Mouse (Mus musculus) adrenal gland, postnatal 14 days (tissue): ENCODE data around the gene U2af1l4. TPM values are rescaled to one million over a fixed set of nuclear protein-coding genes. Genes with fewer than 3 reads are reported as not detected.

Source experiments
- DNase-seq: peaks from one replicate; pipeline ENCODE4 v3.0.0; 2021; ENCODE audit warnings: mixed read lengths
- total RNA-seq: library from RNA; stranded (reverse); gene quantifications from 2 replicates; pipeline ENCODE4 v1.2.3, GENCODE M21; 2021

U2af1l4 gene
- total RNA-seq, 1 experiment from 2014 or later: 60.3 TPM

DNA sequence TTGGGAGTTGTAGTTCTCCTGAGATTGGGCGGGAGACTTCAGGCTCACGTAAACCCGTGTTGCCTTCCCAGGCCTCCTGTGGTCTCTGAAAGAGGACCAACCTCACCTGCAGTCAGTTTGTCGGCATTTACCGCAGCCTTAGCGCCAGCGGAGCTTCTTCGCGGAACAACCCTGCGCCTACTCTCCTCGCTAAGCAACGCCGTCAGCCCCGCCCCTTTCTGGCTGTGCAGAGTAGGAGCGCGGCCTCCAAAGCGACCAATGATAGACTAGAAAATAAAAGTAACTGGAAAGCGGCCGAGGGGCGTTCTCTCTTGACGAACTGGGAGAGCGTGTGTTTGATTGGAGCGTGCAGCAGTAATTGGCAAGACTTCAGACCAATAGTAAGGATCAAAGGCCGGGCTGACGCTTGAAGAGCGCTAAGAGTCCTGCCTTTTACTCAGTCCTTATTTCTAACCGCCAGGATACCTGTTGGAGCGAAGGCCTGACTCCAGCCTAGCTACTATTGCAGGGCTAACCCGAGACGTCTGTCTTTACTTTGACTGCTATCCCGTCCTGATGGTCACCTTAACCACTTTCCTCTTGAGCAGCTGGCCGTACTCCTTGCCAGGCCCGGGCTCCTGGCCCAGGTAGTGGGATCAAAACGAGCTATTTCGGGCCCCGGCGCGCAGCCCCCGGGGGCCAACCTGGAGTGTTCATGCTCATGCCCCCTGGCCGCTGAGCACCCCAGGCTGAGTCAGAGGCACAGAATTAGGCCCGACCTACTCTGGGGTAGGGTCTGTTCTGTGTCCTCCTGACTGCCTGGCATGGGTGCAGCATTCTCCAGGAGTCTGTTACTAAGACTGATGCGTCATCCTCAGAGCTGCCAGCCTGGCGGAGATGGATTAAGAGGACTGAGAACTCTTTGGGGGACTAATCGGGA, 10.7 kb upstream of the U2af1l4 start, which contains the start of the genes Hspb6 and Proser3:
Hspb6 (plus strand) TSS at position 77 of the 919 bp plus-strand sequence.
Proser3 (minus strand) TSS at position 198 of the 919 bp plus-strand sequence.
- DNase-seq: peak; percentile 98

DNA sequence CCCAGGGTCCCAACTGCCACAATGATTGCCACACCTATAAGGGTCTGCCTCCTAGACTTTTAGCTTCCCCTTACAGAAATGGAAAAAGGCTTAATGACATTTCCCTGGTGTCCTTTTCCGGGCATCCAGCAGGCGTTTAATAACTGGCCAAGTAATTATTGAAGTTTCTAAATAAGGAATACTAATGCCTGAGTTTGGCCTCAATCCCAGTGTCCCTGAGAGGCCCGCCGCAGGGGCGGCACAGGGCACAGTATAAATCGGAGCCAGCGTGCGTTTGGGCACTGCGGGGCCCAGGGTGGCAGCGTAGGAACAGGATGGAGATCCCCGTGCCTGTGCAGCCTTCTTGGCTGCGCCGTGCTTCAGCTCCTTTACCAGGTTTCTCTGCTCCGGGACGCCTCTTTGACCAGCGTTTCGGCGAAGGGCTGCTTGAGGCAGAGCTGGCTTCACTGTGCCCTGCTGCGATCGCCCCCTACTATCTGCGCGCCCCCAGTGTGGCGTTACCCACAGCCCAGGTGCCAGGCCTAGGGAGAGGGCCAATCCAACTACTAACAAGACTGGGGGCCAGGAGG, 10.0 kb upstream of the U2af1l4 start:
- peak; percentile 84 for DNase-seq

DNA sequence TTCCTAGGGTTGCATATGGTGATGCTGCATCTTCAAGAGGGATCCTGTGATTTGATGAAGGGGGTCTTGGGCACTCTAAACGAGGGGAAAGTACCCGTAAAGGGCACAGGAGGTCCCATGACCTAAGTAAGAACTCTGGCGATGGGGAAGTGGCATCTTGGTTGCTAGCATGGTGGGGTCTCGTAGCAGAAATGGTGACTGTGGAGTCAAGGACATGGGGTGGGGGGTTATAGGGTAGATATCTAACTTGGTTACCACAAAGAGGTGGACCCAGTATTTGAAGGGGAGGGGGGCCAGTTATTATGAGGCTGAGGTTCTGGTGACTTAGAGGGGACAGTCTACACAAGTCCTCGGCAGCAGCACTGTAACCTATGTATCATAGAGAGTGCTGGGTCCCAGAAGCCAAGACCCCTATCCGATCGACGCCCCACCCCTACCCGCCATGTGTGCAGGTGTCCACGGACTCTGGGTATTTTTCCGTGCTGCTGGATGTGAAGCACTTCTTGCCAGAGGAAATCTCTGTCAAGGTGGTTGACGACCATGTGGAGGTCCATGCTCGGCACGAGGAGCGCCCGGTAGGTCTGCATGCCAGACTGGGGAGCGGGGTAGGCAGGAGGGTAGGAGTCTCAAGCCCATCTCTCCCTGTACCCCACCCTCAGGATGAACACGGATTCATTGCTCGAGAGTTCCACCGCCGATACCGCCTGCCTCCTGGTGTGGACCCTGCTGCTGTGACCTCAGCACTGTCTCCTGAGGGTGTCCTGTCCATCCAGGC, 9.1 kb upstream of the U2af1l4 start:
- DNase-seq: no peak

DNA sequence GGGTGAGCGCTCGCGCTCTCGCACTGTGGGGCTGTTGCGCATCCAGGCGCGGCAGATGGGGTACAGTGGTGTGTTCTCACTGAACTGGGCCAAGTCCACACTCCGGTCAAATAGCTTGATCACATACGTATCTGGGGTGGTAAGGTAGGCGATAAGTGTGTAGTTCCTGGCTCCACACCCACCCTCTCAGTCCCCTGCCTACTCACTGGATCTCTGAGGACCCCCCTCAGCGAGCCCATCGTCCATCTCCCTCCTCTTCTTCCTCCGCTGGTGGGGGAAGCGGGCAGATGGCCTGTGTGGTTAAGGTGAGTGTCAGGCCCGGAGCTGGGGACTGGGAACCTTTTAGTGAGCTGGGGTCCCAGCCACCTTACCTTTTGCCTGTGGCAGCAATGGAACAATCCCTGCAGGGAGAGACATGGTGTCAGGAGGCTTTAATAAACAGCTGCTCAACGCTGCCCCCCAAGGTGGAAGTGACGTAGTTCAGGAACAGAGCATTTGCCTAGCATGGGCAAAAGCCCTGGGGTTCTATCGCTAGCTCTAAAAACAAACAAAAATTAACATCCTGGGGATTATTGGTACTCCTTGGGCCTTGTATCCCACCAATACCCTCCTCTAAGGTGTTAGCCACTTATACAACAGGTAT, 6.1 kb upstream of the U2af1l4 start:
- peak; percentile 39 for DNase-seq

DNA sequence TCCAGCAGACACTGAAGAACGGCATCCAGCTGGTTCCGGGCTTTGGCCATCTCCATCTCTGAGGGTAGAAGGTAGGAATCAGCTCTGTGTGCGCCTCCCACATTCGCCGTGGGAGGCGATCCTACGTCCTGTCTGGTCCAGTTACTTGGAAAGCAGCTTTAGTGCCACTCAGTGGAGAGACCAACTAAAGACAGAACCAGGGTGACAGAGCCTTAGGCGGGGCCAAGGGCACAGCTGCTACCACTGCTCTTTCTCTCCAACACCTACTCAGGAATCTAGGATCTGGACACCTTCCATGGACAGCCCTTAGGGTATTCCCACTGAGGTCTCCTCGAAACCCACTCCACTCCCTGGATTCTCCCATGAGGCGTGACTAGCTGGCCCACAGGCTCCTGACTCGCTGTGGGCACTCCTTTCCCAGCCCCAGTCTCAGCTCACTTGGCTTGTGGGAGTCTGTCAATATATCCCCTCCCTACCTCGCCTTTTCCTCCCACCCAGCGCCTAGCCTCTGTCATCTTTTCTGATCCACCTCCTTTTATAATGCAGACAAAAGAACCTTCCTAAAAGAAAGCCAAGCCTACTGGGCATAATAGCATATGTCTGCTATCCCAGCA, 5.1 kb upstream of the U2af1l4 start:
- peak; percentile 43 for DNase-seq

DNA sequence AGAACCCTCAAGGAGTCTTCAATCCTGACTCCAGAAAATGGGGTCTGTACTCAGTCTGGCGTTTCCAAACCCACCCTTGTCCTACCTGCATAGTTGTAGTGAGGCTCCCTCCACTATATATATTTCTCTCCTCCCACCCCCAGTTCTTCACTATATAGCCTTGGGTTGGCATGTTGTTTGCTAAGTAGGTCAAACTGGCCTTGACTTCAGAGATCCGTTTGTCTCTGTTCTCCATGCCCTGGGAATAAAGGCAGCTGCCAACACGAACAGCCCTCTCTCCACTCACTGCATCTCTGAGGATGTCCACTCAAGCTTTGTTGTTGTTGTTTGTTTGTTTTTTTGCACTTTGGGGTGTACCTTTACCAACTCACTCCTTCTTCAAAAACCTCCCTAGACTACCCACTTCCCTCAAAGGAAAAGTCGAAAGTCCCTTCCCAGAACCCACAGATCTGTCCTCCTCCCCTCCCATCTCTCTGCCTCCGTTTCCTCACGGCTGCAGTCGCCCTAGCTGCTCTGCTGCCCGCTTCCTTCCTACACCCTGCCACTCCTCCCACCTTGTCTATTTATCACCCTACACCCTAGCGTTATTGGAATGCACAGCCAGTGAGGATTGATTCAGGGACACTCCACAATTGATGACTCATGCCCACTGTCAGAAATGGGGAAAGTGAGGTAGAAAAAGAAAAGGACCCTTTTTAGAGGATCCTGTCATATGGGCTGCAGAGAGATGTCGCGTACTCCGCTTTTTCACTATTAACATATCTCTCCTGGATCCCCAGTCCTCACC, 4.3 kb upstream of the U2af1l4 start:
- DNase-seq: no peak

DNA sequence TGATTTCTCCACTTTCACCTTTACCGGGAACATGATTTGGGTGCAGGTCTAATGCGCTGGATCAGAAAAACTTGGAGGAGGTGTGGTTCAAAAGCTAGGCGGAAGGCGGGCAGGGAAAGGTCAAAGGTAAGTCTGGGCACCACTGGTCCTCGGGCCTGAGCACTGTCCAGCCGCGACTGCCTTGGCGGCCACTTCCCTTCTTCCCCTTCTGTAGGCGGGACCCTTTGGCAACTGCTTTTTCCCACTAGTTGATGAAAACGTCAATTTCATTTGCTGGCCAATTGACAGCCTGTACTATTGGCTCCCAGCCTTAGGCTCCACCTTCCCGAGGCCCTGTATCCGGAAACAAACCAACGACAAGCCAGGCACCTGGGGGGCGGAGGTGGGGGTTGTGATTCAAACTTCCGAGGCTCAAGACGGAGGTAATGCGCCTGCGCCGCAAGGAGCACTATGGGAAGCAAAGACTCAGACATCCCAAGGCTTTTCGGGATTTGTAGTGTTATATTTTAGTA, 3.6 kb upstream of the U2af1l4 start, which contains the start of gene Lin37:
Lin37 (minus strand) TSS at position 396 of the 512 bp plus-strand sequence.
- DNase-seq: peak; percentile 98

DNA sequence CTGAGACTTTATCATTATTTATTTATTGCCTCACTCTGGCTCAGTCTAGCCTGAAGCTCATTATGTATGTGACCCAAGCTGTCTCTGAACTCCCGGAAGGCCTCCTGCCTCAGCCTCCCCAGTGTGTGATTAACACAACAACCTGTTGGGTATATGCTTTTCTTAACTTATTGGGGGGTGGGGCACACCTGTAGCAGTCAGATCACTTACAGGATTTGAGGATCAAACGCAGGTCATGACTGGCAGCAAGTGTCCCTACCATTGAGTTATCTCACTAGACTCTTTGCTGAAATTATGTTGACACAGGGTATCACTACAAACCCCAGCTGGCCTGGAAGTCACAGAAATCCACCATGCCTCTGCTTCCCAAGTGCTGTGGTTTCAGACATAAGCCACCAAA, 2.8 kb upstream of the U2af1l4 start:
- no peak for DNase-seq

DNA sequence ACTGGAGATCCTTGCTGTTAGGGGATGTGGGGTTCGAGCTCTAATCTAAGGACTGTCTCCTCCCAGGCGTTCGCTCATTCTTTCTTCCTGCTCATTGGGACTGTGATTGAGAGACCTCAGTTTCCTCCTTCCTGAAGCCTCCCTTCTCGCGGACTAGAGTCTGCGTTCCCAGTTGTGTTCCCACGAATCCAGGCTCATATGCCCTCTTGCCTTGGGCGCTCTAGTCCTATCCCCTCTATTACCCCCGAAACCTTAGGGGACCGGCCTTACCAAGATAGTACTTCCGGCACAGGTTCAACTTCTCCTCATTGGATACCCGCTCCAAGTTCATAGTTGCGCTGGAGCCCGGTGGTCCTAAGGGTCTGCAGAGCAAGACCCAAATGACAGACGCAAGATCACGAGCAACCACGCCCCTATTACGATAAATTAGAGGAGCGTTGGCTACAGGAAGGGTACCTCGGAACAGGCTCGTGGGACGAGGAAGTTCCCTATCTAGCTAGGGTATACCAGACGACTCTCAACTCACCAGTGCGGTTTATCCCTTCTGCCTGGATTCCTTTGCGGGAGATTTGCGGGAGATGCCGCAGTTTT, 480 bp upstream of the U2af1l4 start:
- peak; percentile 35 for DNase-seq

DNA sequence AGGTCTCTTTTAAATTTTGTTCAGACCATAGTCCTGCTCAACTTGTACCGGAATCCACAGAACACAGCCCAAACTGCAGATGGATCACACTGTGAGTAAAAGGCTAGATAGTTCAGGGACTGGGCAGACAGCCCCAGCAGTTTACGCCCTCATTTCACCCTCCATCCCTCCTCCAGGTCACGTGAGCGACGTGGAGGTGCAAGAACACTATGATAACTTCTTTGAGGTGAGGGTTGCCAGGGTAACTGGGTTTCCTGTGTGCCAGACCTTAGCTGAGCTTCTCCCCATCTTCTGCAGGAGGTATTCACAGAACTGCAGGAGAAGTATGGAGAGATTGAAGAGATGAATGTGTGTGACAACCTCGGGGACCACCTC, 792 bp downstream of the U2af1l4 start:
- peak; percentile 36 for DNase-seq

DNA sequence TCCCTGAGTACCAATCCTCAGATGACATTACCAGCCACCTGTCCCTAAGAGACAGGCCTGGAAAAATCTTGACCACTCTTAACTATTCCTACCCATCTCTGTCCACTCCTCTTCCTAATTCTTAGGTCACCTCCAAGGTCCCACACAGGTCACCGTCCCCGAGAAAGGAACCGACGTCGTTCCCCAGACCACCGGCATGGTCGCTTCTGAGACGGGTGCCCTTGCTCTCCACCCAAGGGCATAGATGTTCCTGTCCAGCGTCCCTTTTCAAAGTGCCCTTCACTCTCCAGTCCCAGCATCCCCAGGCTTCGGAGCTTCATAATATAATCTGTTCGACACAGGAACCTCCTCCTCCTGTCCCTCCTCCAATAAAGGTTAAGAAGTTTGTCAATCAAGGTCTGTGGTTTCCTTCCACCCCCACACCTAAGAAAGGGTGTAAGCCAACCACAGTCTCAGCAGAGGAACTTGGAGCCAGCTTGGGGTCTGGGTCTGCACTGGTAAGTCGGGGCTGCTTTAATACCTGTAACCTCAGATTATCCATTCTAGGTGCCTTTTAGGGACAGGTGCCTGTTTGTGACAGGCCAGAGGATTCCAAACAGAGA, 2.0 kb downstream of the U2af1l4 start, which contains the start of gene Igflr1:
Igflr1 (plus strand) TSS at position 458 of the 602 bp plus-strand sequence.
- DNase-seq: no peak

DNA sequence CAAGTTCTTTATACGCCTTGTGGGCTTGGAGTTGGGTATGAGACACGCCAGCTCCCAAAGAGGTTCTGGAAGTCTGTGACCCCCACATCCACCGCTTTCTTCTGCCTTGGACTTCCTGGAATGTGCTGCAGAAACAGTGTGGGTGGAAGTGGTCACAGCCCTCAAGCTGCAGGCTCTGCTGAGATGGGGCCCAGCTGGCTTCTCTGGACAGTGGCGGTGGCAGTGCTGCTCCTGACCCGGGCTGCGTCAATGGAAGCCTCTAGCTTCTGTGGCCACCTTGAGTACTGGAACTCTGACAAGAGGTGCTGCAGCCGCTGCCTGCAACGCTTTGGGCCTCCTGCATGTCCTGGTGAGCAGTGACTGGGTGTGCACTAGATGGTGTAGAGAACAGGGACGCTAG, 2.9 kb downstream of the U2af1l4 start:
- DNase-seq: no peak

DNA sequence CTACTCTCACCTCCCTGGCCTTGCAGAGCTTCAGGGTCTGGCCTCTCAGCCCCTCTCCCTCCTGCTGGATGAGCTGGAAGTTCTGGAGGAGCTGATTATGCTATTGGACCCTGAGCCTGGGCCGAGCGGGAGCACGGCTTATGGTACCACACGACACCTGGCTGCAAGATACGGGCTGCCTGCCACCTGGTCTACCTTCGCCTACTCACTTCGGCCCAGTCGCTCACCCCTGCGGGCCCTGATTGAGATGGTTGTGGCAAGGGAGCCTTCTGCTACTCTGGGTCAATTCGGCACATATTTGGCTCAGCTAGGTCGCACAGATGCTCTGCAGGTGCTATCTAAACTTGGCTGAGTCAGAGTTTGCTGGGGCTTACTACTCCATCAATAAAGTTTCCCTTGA, 4.5 kb downstream of the U2af1l4 start:
- DNase-seq: peak; percentile 16

DNA sequence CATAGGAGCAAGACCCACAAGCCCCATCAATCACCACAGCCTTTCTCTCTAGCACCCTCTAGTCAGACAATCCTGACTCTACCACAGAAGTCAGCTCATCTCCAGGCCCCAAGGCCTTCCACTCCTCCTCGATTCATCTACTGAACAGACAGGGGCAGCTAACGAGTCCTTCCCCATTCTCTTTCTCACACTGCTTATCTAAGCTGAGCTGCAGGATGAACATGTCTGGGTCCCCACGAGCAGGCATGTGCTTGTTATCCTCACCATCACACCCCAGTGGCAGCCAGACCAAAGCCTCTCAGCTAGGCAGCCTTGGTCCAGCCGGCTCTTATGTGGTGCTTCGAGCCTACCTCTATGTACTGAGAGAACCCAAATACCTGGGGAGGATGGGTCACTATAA, 9.3 kb downstream of the U2af1l4 start:
- peak; percentile 8 for DNase-seq

DNA sequence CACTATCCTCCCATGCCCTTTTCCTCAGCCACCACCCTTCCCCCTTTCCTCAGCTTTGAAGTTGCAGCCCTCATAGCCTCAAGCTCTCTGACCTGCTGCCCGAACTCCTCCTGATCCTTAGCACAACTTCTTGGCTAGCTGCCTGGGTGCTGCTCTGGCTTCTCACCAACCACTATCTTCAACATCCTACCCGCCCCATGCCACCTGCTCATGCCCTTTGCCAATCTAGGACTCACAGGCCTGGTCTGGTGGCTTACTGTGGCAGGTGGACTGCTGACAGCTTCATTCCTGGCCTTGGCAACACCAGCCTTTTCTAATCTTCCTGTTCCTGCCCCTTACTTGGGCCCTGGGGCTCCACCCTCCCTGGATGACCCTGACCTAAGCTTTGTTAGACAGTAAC, 9.9 kb downstream of the U2af1l4 start:
- DNase-seq: peak; percentile 77

DNA sequence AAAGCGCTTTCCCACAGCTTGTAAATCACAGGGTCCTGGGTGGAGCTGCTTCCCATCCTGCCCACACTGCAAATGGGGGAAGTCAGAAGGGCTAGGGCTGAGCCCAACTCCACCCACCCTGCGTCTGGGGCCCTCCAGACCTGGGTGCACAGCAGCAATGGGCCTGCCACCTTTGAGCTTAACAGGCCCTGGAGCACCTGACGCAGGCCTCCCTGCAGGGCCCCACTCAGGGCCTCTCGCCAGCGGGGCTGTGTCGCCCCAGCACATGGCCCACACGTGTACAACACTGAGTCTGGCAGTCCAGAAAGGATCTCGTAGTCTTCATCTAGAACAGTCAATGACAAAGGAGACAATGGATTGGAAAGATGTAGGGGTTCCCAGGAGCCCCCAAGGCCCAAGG, 16.8 kb downstream of the U2af1l4 start:
- DNase-seq: no peak

DNA sequence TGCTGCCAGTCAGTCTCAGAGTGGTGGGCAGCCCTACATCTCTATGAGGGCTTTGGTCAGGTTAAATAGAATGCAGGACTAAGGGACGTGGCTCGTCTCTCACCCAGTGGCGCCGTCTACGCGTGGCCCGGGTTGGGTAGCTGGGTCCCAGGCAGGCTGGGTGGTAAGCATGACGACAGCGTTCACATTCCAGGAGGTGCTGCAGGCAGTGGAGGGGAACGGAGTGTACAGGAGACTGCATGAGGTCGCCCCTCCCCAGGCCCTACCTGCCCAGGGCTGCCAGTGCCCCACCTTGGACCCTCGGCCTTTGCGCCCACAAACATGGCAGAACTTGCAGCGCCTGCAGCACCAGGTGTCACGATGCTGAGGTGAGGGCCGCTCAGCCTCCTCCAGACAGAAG, 18.4 kb downstream of the U2af1l4 start:
- no peak for DNase-seq

DNA sequence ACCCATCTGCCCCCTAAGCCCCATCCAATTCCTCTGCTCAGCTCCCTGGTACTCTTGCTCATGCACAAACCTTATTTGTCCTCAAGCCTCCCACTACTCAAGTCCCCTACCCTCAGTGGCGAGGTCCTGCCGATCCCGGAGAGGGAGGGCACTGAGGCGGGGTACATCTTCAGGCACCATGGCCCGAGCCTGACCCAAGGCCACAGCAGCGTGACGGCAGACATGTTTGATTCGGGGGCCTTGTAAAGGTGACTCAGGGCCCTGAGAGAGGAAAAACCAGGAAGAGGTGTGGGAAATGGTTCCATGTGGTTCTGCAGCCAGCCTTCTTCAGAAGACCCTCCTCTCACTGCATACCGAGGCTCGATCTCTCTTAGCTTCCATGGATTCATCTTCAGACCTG, 21.2 kb downstream of the U2af1l4 start:
- DNase-seq: peak; percentile 64

DNA sequence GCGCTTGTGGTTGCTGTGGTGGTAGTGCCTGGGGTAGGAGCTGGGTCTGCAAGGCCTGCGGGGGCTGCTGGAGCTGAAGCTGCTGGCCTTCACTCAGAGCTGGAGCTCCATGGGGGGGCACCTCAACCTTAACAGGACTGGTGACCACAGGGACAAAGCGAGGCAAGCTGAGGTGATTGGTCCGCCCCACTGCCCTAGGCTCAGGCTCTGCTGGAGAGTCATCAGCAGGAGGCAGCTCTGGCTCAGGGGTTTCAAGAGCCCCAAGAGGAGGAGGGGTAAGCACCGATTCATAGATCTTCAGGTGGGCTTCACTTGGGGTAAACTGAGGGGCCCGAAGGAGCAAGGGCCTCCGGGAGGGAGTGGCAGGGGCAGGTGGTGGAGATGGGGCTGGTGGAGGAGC, 22.1 kb downstream of the U2af1l4 start:
- DNase-seq: no peak
